In genomic region chr19:48260671-48261070, GRCm38 (mm10) we compare ENCODE assay signal across 8 mouse cellular contexts. TPM values are rescaled to one million over a fixed set of nuclear protein-coding genes. Genes with fewer than 3 reads are reported as not detected.
DNase-seq lines count a peak whose midpoint lies in the region.
"Had no signal": no experiment of that assay in that cellular context is flagged by ENCODE, and none has a peak within 500 bp of the region (broad histone marks: within the 10 kb centered on the region; RNA-seq: fewer than 3 reads in every experiment).

No protein-coding gene starts in this region.

- DNase-seq in 3134 (ENCODE audit: extremely low read depth, insufficient read length, low spot score), result peak; percentile 16
- peak; percentile 95 for DNase-seq in brain, adult 2 months (ENCODE audit: low read depth, low spot score)
- DNase-seq in layer of hippocampus, adult 18-20 months (ENCODE audit: low spot score in 2 of 2), result peak; percentile 88 to 90
- peak; percentile 78 to 92 for DNase-seq in left cerebral cortex, postnatal 14 days (ENCODE audit: low spot score in 2 of 2)
- DNase-seq in gastrocnemius, postnatal 4 days (ENCODE audit: low spot score in 2 of 2), result no peak
- DNase-seq in testis, postnatal 10 days (ENCODE audit: low spot score), result no peak
- DNase-seq in kidney, adult 11 months, result no peak

- intact Hi-C loops in left cerebral cortex, postnatal 14 days (cut with DNase I), result no loop called here

RNA-seq across cellular contexts. Expression of gene Sorcs3, which starts 54.8 kb away (rescaled TPM):
- 10 to 100 TPM; 34.1 to 34.3 TPM for total RNA-seq in layer of hippocampus, adult 18-20 months (2021)
- total RNA-seq in left cerebral cortex, postnatal 14 days (2021), result 10 to 100 TPM; 28.7 to 29.0 TPM
- under 1 TPM; 0.05 to 0.07 TPM for total RNA-seq in gastrocnemius, postnatal 4 days (2021)
- total RNA-seq: ES-E14 had no signal

Comparison
In these comparisons a context has a peak if more than half of its experiments do, and no peak if none do; other contexts are left out.
1. DNase-seq: peak in 3134 (single experiment), brain, adult 2 months (single experiment), layer of hippocampus, adult 18-20 months (2 of 2) and left cerebral cortex, postnatal 14 days (2 of 2); none in gastrocnemius, postnatal 4 days (0 of 2), testis, postnatal 10 days (single experiment) and kidney, adult 11 months (single experiment).
2. RNA of gene Sorcs3, which starts 54.8 kb away (total RNA-seq): 34.1 to 34.3 TPM in layer of hippocampus, adult 18-20 months and 28.7 to 29.0 TPM in left cerebral cortex, postnatal 14 days; 0.05 to 0.07 TPM in gastrocnemius, postnatal 4 days; every median in the first group is over 10 times any median in the second.